Mouse (Mus musculus): ENCODE data around the gene Mfsd12. TPM values are rescaled to one million over a fixed set of nuclear protein-coding genes. Genes with fewer than 3 reads are reported as not detected.

The Mfsd12 gene
- 1.9 TPM for polyA plus RNA-seq (2015; fragmentation: Illumina TruSeq; extraction: RNeasy Lipid Tissue Mini Kit (QIAGEN cat#74804); ENCODE audit: insufficient read depth, low read depth, low replicate concordance)

GRCm38 (mm10) chr10:81356991-81357844, at the start of gene Mfsd12:
Gene Mfsd12, plus strand, starts transcription at chr10:81357491.

GRCm38 (mm10) chr10:81320550-81321347, 36.5 kb upstream of the Mfsd12 start, which contains the start of gene Cactin:
Gene Cactin, plus strand, starts transcription at chr10:81321103.

DNA sequence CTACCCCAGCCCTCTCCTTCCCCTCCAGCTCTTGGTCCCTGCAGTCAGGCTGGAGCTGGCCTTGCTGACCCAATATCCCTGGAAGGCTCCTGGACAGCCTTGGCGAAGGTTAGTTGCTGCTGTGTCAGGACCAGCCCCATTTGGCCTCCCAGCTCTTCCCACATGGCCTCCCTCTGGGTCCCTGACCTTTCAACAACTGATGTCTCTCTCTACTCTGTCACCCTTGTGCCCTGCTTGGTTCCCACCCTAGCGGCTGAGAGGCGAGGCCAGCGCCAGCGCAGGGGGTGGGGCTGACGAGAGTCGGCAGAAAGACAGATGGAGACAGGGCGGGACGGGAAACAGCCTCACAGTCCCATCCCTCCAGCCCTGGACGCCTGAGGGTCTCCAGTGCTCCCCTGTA, 28.9 kb upstream of the Mfsd12 start, which contains the start of gene Tbxa2r:
Tbxa2r (plus strand) TSS at position 346 of the 400 bp plus-strand sequence.

GRCm38 (mm10) chr10:81342686-81343505, 14.4 kb upstream of the Mfsd12 start, which contains the start of gene Gipc3:
Gene Gipc3, minus strand, starts transcription at chr10:81343266.

DNA sequence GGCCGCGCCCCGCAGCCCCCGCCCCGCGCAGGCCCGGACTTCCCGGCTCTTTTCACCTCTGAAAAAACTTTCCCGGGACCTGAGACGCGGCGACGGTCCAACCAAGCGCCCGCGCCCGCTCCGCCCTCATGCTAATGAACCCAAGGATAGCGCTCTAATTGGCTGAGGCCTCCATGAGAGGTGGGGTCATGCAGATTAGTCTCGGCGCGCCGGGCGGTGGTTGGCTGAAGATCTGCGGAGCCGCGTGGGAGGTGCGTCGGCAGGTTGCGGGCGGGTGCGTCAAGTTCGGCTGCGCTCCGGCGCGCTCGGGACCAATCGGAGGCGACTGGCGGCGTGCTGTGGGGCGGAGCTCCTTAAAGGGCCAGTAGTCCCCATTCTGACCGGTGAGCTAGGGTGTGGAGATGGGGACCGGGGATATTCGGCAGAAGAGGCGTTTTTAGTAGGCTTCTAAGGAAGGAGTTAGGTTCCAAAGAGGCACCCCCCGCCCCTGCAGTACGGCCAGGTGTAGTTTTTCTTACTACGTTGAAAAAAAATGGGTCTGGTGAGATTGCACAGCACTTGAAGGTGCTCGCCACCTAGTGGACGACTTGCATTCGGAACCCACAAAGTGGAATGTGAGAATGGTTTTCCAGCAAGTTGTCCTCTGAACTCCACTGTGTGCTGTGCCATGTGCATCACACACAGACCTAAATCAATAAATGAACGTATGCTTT, 6.8 kb upstream of the Mfsd12 start, which contains the start of gene Hmg20b:
Hmg20b (minus strand) TSS at position 130 of the 713 bp plus-strand sequence.

DNA sequence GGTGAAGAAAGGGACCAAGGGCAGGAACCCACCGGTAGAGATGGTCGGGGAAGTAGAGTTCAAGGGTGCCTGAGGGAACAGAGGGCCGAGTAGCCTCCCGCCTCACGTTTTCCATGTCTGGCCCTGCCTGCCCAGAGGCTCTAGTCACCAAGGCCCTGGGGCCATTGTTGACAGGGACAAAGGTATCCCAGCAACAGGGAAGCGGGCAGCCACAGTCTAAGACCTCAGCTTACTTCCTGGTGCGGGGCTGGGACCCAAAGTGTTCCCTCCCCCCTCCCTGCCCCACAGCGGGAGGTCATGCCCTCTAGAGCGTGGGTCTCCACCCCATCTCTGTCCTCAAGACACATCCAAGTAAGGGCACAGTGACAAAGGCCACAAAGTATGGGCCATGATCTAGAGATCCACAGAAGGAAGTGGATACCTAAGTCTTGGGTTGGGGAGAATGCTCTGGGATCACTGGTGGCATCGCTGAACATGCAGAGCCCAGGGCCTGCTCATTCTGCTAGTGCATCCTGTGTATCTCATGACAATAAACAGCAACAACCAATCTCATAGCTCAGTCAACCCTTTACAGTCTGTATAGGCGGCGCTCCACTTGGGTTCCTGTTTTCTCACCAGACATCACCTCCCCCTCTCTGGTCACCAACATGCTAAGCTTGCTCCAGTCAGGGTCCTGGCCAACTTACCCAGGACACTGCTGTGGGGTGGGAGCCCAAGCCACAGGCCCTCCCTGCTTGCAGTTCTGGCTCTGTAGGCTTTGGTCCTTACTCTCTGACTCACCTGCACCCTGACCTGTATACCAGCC, 8.6 kb downstream of the Mfsd12 start, which contains the start of gene 4930404N11Rik:
4930404N11Rik (minus strand) TSS at position 145 of the 805 bp plus-strand sequence.

DNA sequence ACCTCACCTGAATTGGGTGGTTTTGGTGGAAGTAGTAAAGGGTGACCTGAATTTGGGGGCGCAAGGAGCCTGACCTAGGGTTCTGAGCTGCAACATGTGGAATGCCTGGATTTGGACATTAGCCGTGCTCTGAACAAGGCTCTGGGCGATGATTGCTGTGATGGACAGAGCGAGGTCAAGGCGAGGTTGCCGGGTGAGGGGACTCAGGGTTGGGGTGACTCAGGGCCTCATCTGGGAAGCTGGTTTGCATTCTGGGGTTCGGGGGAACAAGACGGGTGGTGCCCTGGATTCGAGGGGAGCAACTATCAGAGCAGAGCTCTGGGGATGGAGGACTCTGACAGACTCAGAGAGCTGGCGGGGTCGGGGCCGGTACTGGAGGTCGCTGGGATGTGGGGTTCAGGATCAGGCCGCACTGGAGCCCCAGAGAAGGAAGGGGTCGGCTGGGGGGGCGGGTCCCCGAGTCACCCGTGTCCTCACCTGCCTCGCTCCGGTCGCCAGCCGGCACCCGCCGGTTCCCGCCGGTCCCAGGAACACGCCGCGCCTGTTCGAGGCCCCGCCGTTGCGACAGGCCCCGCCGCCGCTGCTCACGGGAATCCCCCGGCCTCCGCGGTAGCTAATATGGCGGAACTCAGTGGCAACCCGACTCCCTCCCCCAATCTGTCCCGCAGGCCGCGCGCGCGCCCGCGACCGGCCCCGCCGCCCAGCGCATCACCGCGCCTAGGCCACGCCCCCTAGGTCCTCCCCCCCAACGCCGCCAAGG, 20.7 kb downstream of the Mfsd12 start, which contains the start of gene Fzr1:
Fzr1 (minus strand) TSS at position 724 of the 760 bp plus-strand sequence.

GRCm38 (mm10) chr10:81383802-81384604, 26.7 kb downstream of the Mfsd12 start, which contains the start of the genes Dohh and Gm48551:
Gene Dohh, plus strand, starts transcription at chr10:81384428.
Gene Gm48551, plus strand, starts transcription at chr10:81384466.

GRCm38 (mm10) chr10:81388505-81389055, 31.3 kb downstream of the Mfsd12 start, which contains the start of gene Gm48552:
Gene Gm48552, plus strand, starts transcription at chr10:81389005.

GRCm38 (mm10) chr10:81392781-81393185, 35.5 kb downstream of the Mfsd12 start, which contains the start of gene Smim24:
Gene Smim24, plus strand, starts transcription at chr10:81393051.

Other genes starting within 250 kb of the Mfsd12 start
- gene Zbtb7a, start 222.3 kb upstream of the Mfsd12 start, polyA plus RNA-seq (2015; fragmentation: Illumina TruSeq; extraction: RNeasy Lipid Tissue Mini Kit (QIAGEN cat#74804); ENCODE audit: insufficient read depth, low read depth, low replicate concordance) = 5.4 TPM
- 7.3 TPM for gene Pias4, start 189.6 kb upstream of the Mfsd12 start, polyA plus RNA-seq (2015; fragmentation: Illumina TruSeq; extraction: RNeasy Lipid Tissue Mini Kit (QIAGEN cat#74804); ENCODE audit: insufficient read depth, low read depth, low replicate concordance)
- 283 TPM for gene Eef2, start 180.9 kb upstream of the Mfsd12 start, polyA plus RNA-seq (2015; fragmentation: Illumina TruSeq; extraction: RNeasy Lipid Tissue Mini Kit (QIAGEN cat#74804); ENCODE audit: insufficient read depth, low read depth, low replicate concordance)
- gene Dapk3, start 174.5 kb upstream of the Mfsd12 start, polyA plus RNA-seq (2015; fragmentation: Illumina TruSeq; extraction: RNeasy Lipid Tissue Mini Kit (QIAGEN cat#74804); ENCODE audit: insufficient read depth, low read depth, low replicate concordance) = 9.3 TPM
- not detected for gene 4930442H23Rik, start 173.6 kb upstream of the Mfsd12 start, polyA plus RNA-seq (2015; fragmentation: Illumina TruSeq; extraction: RNeasy Lipid Tissue Mini Kit (QIAGEN cat#74804); ENCODE audit: insufficient read depth, low read depth, low replicate concordance)
- not detected for gene Nmrk2, start 155.4 kb upstream of the Mfsd12 start, polyA plus RNA-seq (2015; fragmentation: Illumina TruSeq; extraction: RNeasy Lipid Tissue Mini Kit (QIAGEN cat#74804); ENCODE audit: insufficient read depth, low read depth, low replicate concordance)
- 0.20 TPM for gene Atcay, start 126.7 kb upstream of the Mfsd12 start, polyA plus RNA-seq (2015; fragmentation: Illumina TruSeq; extraction: RNeasy Lipid Tissue Mini Kit (QIAGEN cat#74804); ENCODE audit: insufficient read depth, low read depth, low replicate concordance)
- 3.4 TPM for gene Zfr2, start 124.3 kb upstream of the Mfsd12 start, polyA plus RNA-seq (2015; fragmentation: Illumina TruSeq; extraction: RNeasy Lipid Tissue Mini Kit (QIAGEN cat#74804); ENCODE audit: insufficient read depth, low read depth, low replicate concordance)
- gene Matk, start 104.6 kb upstream of the Mfsd12 start, polyA plus RNA-seq (2015; fragmentation: Illumina TruSeq; extraction: RNeasy Lipid Tissue Mini Kit (QIAGEN cat#74804); ENCODE audit: insufficient read depth, low read depth, low replicate concordance) = not detected
- gene Mrpl54, start 90.6 kb upstream of the Mfsd12 start, polyA plus RNA-seq (2015; fragmentation: Illumina TruSeq; extraction: RNeasy Lipid Tissue Mini Kit (QIAGEN cat#74804); ENCODE audit: insufficient read depth, low read depth, low replicate concordance) = 21.2 TPM
- 30.7 TPM for gene Apba3, start 90.5 kb upstream of the Mfsd12 start, polyA plus RNA-seq (2015; fragmentation: Illumina TruSeq; extraction: RNeasy Lipid Tissue Mini Kit (QIAGEN cat#74804); ENCODE audit: insufficient read depth, low read depth, low replicate concordance)
- 3.9 TPM for gene Tjp3, start 65.9 kb upstream of the Mfsd12 start, polyA plus RNA-seq (2015; fragmentation: Illumina TruSeq; extraction: RNeasy Lipid Tissue Mini Kit (QIAGEN cat#74804); ENCODE audit: insufficient read depth, low read depth, low replicate concordance)
- 15.5 TPM for gene Pip5k1c, start 64.5 kb upstream of the Mfsd12 start, polyA plus RNA-seq (2015; fragmentation: Illumina TruSeq; extraction: RNeasy Lipid Tissue Mini Kit (QIAGEN cat#74804); ENCODE audit: insufficient read depth, low read depth, low replicate concordance)
- gene Cactin, start 36.4 kb upstream of the Mfsd12 start, polyA plus RNA-seq (2015; fragmentation: Illumina TruSeq; extraction: RNeasy Lipid Tissue Mini Kit (QIAGEN cat#74804); ENCODE audit: insufficient read depth, low read depth, low replicate concordance) = 7.9 TPM
- 3.4 TPM for gene Tbxa2r, start 28.8 kb upstream of the Mfsd12 start, polyA plus RNA-seq (2015; fragmentation: Illumina TruSeq; extraction: RNeasy Lipid Tissue Mini Kit (QIAGEN cat#74804); ENCODE audit: insufficient read depth, low read depth, low replicate concordance)
- gene Gipc3, start 14.2 kb upstream of the Mfsd12 start, polyA plus RNA-seq (2015; fragmentation: Illumina TruSeq; extraction: RNeasy Lipid Tissue Mini Kit (QIAGEN cat#74804); ENCODE audit: insufficient read depth, low read depth, low replicate concordance) = 1.4 TPM
- 22.8 TPM for gene Hmg20b, start 7.0 kb upstream of the Mfsd12 start, polyA plus RNA-seq (2015; fragmentation: Illumina TruSeq; extraction: RNeasy Lipid Tissue Mini Kit (QIAGEN cat#74804); ENCODE audit: insufficient read depth, low read depth, low replicate concordance)
- gene 4930404N11Rik, start 8.3 kb downstream of the Mfsd12 start, polyA plus RNA-seq (2015; fragmentation: Illumina TruSeq; extraction: RNeasy Lipid Tissue Mini Kit (QIAGEN cat#74804); ENCODE audit: insufficient read depth, low read depth, low replicate concordance) = not detected
- gene Fzr1, start 21.0 kb downstream of the Mfsd12 start, polyA plus RNA-seq (2015; fragmentation: Illumina TruSeq; extraction: RNeasy Lipid Tissue Mini Kit (QIAGEN cat#74804); ENCODE audit: insufficient read depth, low read depth, low replicate concordance) = 5.1 TPM
- gene Dohh, start 26.9 kb downstream of the Mfsd12 start, polyA plus RNA-seq (2015; fragmentation: Illumina TruSeq; extraction: RNeasy Lipid Tissue Mini Kit (QIAGEN cat#74804); ENCODE audit: insufficient read depth, low read depth, low replicate concordance) = 9.1 TPM
- gene Gm48551, start 27.0 kb downstream of the Mfsd12 start, polyA plus RNA-seq (2015; fragmentation: Illumina TruSeq; extraction: RNeasy Lipid Tissue Mini Kit (QIAGEN cat#74804); ENCODE audit: insufficient read depth, low read depth, low replicate concordance) = 2.6 TPM
- 3.4 TPM for gene Gm48552, start 31.5 kb downstream of the Mfsd12 start, polyA plus RNA-seq (2015; fragmentation: Illumina TruSeq; extraction: RNeasy Lipid Tissue Mini Kit (QIAGEN cat#74804); ENCODE audit: insufficient read depth, low read depth, low replicate concordance)
- 23.5 TPM for gene Smim24, start 35.6 kb downstream of the Mfsd12 start, polyA plus RNA-seq (2015; fragmentation: Illumina TruSeq; extraction: RNeasy Lipid Tissue Mini Kit (QIAGEN cat#74804); ENCODE audit: insufficient read depth, low read depth, low replicate concordance)
- 11.0 TPM for gene Nfic, start 98.1 kb downstream of the Mfsd12 start, polyA plus RNA-seq (2015; fragmentation: Illumina TruSeq; extraction: RNeasy Lipid Tissue Mini Kit (QIAGEN cat#74804); ENCODE audit: insufficient read depth, low read depth, low replicate concordance)
- 0.76 TPM for gene Celf5, start 125.2 kb downstream of the Mfsd12 start, polyA plus RNA-seq (2015; fragmentation: Illumina TruSeq; extraction: RNeasy Lipid Tissue Mini Kit (QIAGEN cat#74804); ENCODE audit: insufficient read depth, low read depth, low replicate concordance)
- 25.2 TPM for gene Ncln, start 138.9 kb downstream of the Mfsd12 start, polyA plus RNA-seq (2015; fragmentation: Illumina TruSeq; extraction: RNeasy Lipid Tissue Mini Kit (QIAGEN cat#74804); ENCODE audit: insufficient read depth, low read depth, low replicate concordance)
- gene S1pr4, start 142.6 kb downstream of the Mfsd12 start, polyA plus RNA-seq (2015; fragmentation: Illumina TruSeq; extraction: RNeasy Lipid Tissue Mini Kit (QIAGEN cat#74804); ENCODE audit: insufficient read depth, low read depth, low replicate concordance) = 1.3 TPM
- gene Gna15, start 166.7 kb downstream of the Mfsd12 start, polyA plus RNA-seq (2015; fragmentation: Illumina TruSeq; extraction: RNeasy Lipid Tissue Mini Kit (QIAGEN cat#74804); ENCODE audit: insufficient read depth, low read depth, low replicate concordance) = not detected
- gene Gna11, start 187.7 kb downstream of the Mfsd12 start, polyA plus RNA-seq (2015; fragmentation: Illumina TruSeq; extraction: RNeasy Lipid Tissue Mini Kit (QIAGEN cat#74804); ENCODE audit: insufficient read depth, low read depth, low replicate concordance) = 17.4 TPM
- 218 TPM for gene Aes, start 202.0 kb downstream of the Mfsd12 start, polyA plus RNA-seq (2015; fragmentation: Illumina TruSeq; extraction: RNeasy Lipid Tissue Mini Kit (QIAGEN cat#74804); ENCODE audit: insufficient read depth, low read depth, low replicate concordance)
- gene Tle2, start 217.1 kb downstream of the Mfsd12 start, polyA plus RNA-seq (2015; fragmentation: Illumina TruSeq; extraction: RNeasy Lipid Tissue Mini Kit (QIAGEN cat#74804); ENCODE audit: insufficient read depth, low read depth, low replicate concordance) = 44.6 TPM
- gene Tle6, start 243.6 kb downstream of the Mfsd12 start, polyA plus RNA-seq (2015; fragmentation: Illumina TruSeq; extraction: RNeasy Lipid Tissue Mini Kit (QIAGEN cat#74804); ENCODE audit: insufficient read depth, low read depth, low replicate concordance) = 236 TPM
- gene BC025920, start 248.8 kb downstream of the Mfsd12 start, polyA plus RNA-seq (2015; fragmentation: Illumina TruSeq; extraction: RNeasy Lipid Tissue Mini Kit (QIAGEN cat#74804); ENCODE audit: insufficient read depth, low read depth, low replicate concordance) = 0.87 TPM